Mouse (Mus musculus) MEL (cell line): ENCODE measurements around the gene Ufl1. TPM values are rescaled to one million over a fixed set of nuclear protein-coding genes. Genes with fewer than 3 reads are reported as not detected.

Source experiments
- DNase-seq: peaks from one replicate; pipeline ENCODE4 v3.0.0; 2011; ENCODE audit warnings: low read depth, low spot score
- H3K27ac ChIP-seq: 2 replicates; pipeline ENCODE4 v1.5.1; 2012; ENCODE audit warnings: low read depth, mild to moderate bottlenecking, control low read depth, low read length, moderate library complexity; ENCODE audit not compliant: control insufficient read depth
- H3K27me3 ChIP-seq, 2 experiments: fragments of 150-350 bp in 1 of 2; sonication (generic) in 1 of 2; 2 replicates each; pipeline ENCODE4 v1.6.1; 2012; ENCODE audit warnings: low read length in 2 of 2, mild to moderate bottlenecking in 2 of 2, improper control_type of control experiment in 1 of 2, moderate library complexity in 1 of 2; ENCODE audit not compliant: insufficient read depth in 2 of 2, control insufficient read depth in 1 of 2
- H3K36me3 ChIP-seq, 2 experiments: 2 replicates each; pipeline ENCODE4 v1.6.1; 2012 to 2014; ENCODE audit warnings: low read length in 2 of 2, improper control_type of control experiment in 1 of 2, inconsistent platforms in 1 of 2, mild to moderate bottlenecking in 1 of 2; ENCODE audit not compliant: insufficient read depth in 2 of 2, control insufficient read depth in 1 of 2
- H3K4me1 ChIP-seq, 2 experiments: fragments of 150-350 bp in 1 of 2; sonication (generic) in 1 of 2; 2 replicates each; pipeline ENCODE4 v1.6.1; 2012; ENCODE audit warnings: low read length in 2 of 2, improper control_type of control experiment in 1 of 2, mild to moderate bottlenecking in 1 of 2; ENCODE audit not compliant: insufficient read depth in 2 of 2, control insufficient read depth in 1 of 2
- H3K4me3 ChIP-seq, 2 experiments: fragments of 150-350 bp in 1 of 2; sonication (generic) in 1 of 2; 2 replicates each; pipeline ENCODE4 v1.5.1; 2012; ENCODE audit warnings: low read depth in 2 of 2, low read length in 2 of 2, mild to moderate bottlenecking in 2 of 2, moderate library complexity in 2 of 2, control low read depth in 1 of 2, improper control_type of control experiment in 1 of 2; ENCODE audit not compliant: control insufficient read depth in 1 of 2, insufficient read depth in 1 of 2
- H3K79me2 ChIP-seq: 2 replicates; pipeline ENCODE4 v1.6.1; 2012; ENCODE audit warnings: mild to moderate bottlenecking, low read length, moderate library complexity; ENCODE audit not compliant: control insufficient read depth, poor library complexity, insufficient read depth
- H3K9ac ChIP-seq: 2 replicates; pipeline ENCODE4 v1.6.1; 2012; ENCODE audit warnings: low read depth, mild to moderate bottlenecking, control low read depth, low read length, moderate library complexity; ENCODE audit not compliant: control insufficient read depth, poor library complexity, severe bottlenecking
- H3K9me3 ChIP-seq: fragments of 150-350 bp; sonication (generic); replicated peaks from 2 replicates; pipeline ENCODE4 v1.6.1; 2012; ENCODE audit warnings: mild to moderate bottlenecking, low read length, improper control_type of control experiment, moderate library complexity; ENCODE audit not compliant: insufficient read depth
- BHLHE40 ChIP-seq: IDR thresholded peaks from 2 replicates; pipeline ENCODE4 v1.6.1; 2012; ENCODE audit warnings: low read depth, mild to moderate bottlenecking, inconsistent platforms, low read length, improper control_type of control experiment, borderline replicate concordance
- CHD1 ChIP-seq: IDR thresholded peaks from 2 replicates; pipeline ENCODE4 v1.6.1; 2012; ENCODE audit warnings: low read depth, mild to moderate bottlenecking, inconsistent platforms, low read length, improper control_type of control experiment
- CHD2 ChIP-seq: IDR thresholded peaks from 2 replicates; pipeline ENCODE4 v1.6.1; 2011; ENCODE audit warnings: low read length, improper control_type of control experiment
- CTCF ChIP-seq, 3 experiments: IDR thresholded peaks in 2 of 3; conservative IDR thresholded peaks in 1 of 3; 2 replicates each; pipeline ENCODE4 v1.5.1; 2011 to 2012; ENCODE audit warnings: low read length in 3 of 3, low read depth in 2 of 3, mild to moderate bottlenecking in 2 of 3, improper control_type of control experiment in 1 of 3, inconsistent platforms in 1 of 3, mixed read lengths in 1 of 3, moderate library complexity in 1 of 3; ENCODE audit not compliant: control insufficient read depth in 1 of 3, insufficient read depth in 1 of 3, poor library complexity in 1 of 3, severe bottlenecking in 1 of 3
- E2F4 ChIP-seq: IDR thresholded peaks from 2 replicates; pipeline ENCODE4 v1.6.1; 2011; ENCODE audit warnings: low read depth, low read length, improper control_type of control experiment, borderline replicate concordance
- ELF1 ChIP-seq: IDR thresholded peaks from 2 replicates; pipeline ENCODE4 v1.6.1; 2014; ENCODE audit warnings: low read depth, mild to moderate bottlenecking, inconsistent platforms, low read length, improper control_type of control experiment, moderate library complexity
- EP300 ChIP-seq, 2 experiments: IDR thresholded peaks; 2 replicates each; pipeline ENCODE4 v1.6.1; 2011; ENCODE audit warnings: improper control_type of control experiment in 2 of 2, low read length in 2 of 2, low read depth in 1 of 2, mild to moderate bottlenecking in 1 of 2
- ETS1 ChIP-seq: IDR thresholded peaks from 2 replicates; pipeline ENCODE4 v1.6.1; 2012; ENCODE audit warnings: low read depth, mild to moderate bottlenecking, inconsistent platforms, low read length, improper control_type of control experiment, moderate library complexity
- GABPA ChIP-seq: IDR thresholded peaks from 2 replicates; pipeline ENCODE4 v1.6.1; 2012; ENCODE audit warnings: low read depth, mild to moderate bottlenecking, inconsistent platforms, low read length, improper control_type of control experiment, moderate library complexity
- HCFC1 ChIP-seq: IDR thresholded peaks from 2 replicates; pipeline ENCODE4 v1.6.1; 2012; ENCODE audit warnings: low read depth, mild to moderate bottlenecking, inconsistent platforms, low read length, improper control_type of control experiment, moderate library complexity
- JUND ChIP-seq: IDR thresholded peaks from 2 replicates; pipeline ENCODE4 v1.6.1; 2011; ENCODE audit warnings: low read depth, mild to moderate bottlenecking, improper control_type of control experiment, low read length
- KAT2A ChIP-seq: conservative IDR thresholded peaks from 2 replicates; pipeline ENCODE4 v1.6.1; 2012; ENCODE audit warnings: low read depth, low read length, improper control_type of control experiment, inconsistent platforms
- MAFK ChIP-seq: IDR thresholded peaks from 2 replicates; pipeline ENCODE4 v1.6.1; 2011; ENCODE audit warnings: low read depth, mild to moderate bottlenecking, low read length, improper control_type of control experiment, borderline replicate concordance
- MAX ChIP-seq: IDR thresholded peaks from 2 replicates; pipeline ENCODE4 v1.6.1; 2011; ENCODE audit warnings: low read length, improper control_type of control experiment
- MAZ ChIP-seq: IDR thresholded peaks from 2 replicates; pipeline ENCODE4 v1.6.1; 2012; ENCODE audit warnings: low read depth, mild to moderate bottlenecking, inconsistent platforms, low read length, improper control_type of control experiment
- MEF2A ChIP-seq: IDR thresholded peaks from 2 replicates; pipeline ENCODE4 v1.6.1; 2014; ENCODE audit warnings: low read depth, mild to moderate bottlenecking, inconsistent platforms, low read length, improper control_type of control experiment; ENCODE audit not compliant: poor library complexity, insufficient replicate concordance, severe bottlenecking; ENCODE audit errors: extremely low read depth
- MXI1 ChIP-seq: IDR thresholded peaks from 2 replicates; pipeline ENCODE4 v1.6.1; 2011; ENCODE audit warnings: mild to moderate bottlenecking, low read depth, low read length, improper control_type of control experiment
- MYB ChIP-seq: IDR thresholded peaks from 2 replicates; pipeline ENCODE4 v1.6.1; 2011; ENCODE audit warnings: mild to moderate bottlenecking, low read depth, low read length, improper control_type of control experiment
- NELFE ChIP-seq: IDR thresholded peaks from 2 replicates; pipeline ENCODE4 v1.6.1; 2011; ENCODE audit warnings: low read depth, low read length, improper control_type of control experiment
- NRF1 ChIP-seq: IDR thresholded peaks from 2 replicates; pipeline ENCODE4 v1.6.1; 2014; ENCODE audit warnings: low read depth, mild to moderate bottlenecking, inconsistent platforms, low read length, improper control_type of control experiment, moderate library complexity; ENCODE audit not compliant: poor library complexity, insufficient read depth, severe bottlenecking
- POLR2A ChIP-seq, 2 experiments: IDR thresholded peaks; 2 replicates each; pipeline ENCODE4 v1.6.1; 2011 to 2012; ENCODE audit warnings: low read length in 2 of 2, mild to moderate bottlenecking in 2 of 2, control low read depth in 1 of 2, improper control_type of control experiment in 1 of 2, low read depth in 1 of 2, moderate library complexity in 1 of 2; ENCODE audit not compliant: control insufficient read depth in 1 of 2, insufficient read depth in 1 of 2, poor library complexity in 1 of 2
- POLR2AphosphoS2 ChIP-seq: IDR thresholded peaks from 2 replicates; pipeline ENCODE4 v1.6.1; 2011; ENCODE audit warnings: low read length, improper control_type of control experiment
- POLR2AphosphoS5 ChIP-seq: IDR thresholded peaks from 2 replicates; pipeline ENCODE4 v1.6.1; 2012; ENCODE audit warnings: low read depth, borderline replicate concordance, mild to moderate bottlenecking, inconsistent platforms, low read length, moderate library complexity, mixed read lengths
- RAD21 ChIP-seq: IDR thresholded peaks from 2 replicates; pipeline ENCODE4 v1.6.1; 2011; ENCODE audit warnings: mild to moderate bottlenecking, low read depth, low read length, improper control_type of control experiment
- RCOR1 ChIP-seq: IDR thresholded peaks from 2 replicates; pipeline ENCODE4 v1.6.1; 2012; ENCODE audit warnings: low read depth, mild to moderate bottlenecking, inconsistent platforms, low read length, improper control_type of control experiment
- SIN3A ChIP-seq: IDR thresholded peaks from 2 replicates; pipeline ENCODE4 v1.6.1; 2012; ENCODE audit warnings: low read length, improper control_type of control experiment, inconsistent platforms
- SMC3 ChIP-seq: IDR thresholded peaks from 2 replicates; pipeline ENCODE4 v1.6.1; 2011; ENCODE audit warnings: low read depth, low read length, improper control_type of control experiment
- TAL1 ChIP-seq: IDR thresholded peaks from 2 replicates; pipeline ENCODE4 v1.6.1; 2012; ENCODE audit warnings: mild to moderate bottlenecking, inconsistent platforms, low read length, moderate library complexity, mixed read lengths
- TBP ChIP-seq: IDR thresholded peaks from 2 replicates; pipeline ENCODE4 v1.8.0; 2011; ENCODE audit warnings: low read depth, low read length, improper control_type of control experiment
- TCF12 ChIP-seq: IDR thresholded peaks from 2 replicates; pipeline ENCODE4 v1.6.1; 2014; ENCODE audit warnings: low read depth, mild to moderate bottlenecking, inconsistent platforms, low read length, improper control_type of control experiment, moderate library complexity
- UBTF ChIP-seq: IDR thresholded peaks from 2 replicates; pipeline ENCODE4 v1.6.1; 2012; ENCODE audit warnings: low read depth, mild to moderate bottlenecking, inconsistent platforms, low read length, improper control_type of control experiment, moderate library complexity, borderline replicate concordance; ENCODE audit not compliant: insufficient read depth
- USF1 ChIP-seq: IDR thresholded peaks from 2 replicates; pipeline ENCODE4 v1.6.1; 2014; ENCODE audit warnings: low read depth, mild to moderate bottlenecking, inconsistent platforms, low read length, improper control_type of control experiment, moderate library complexity
- USF2 ChIP-seq, 2 experiments: IDR thresholded peaks; 2 replicates each; pipeline ENCODE4 v1.6.1; 2011 to 2012; ENCODE audit warnings: improper control_type of control experiment in 2 of 2, low read length in 2 of 2, borderline replicate concordance in 1 of 2, inconsistent platforms in 1 of 2, low read depth in 1 of 2, mild to moderate bottlenecking in 1 of 2; ENCODE audit not compliant: insufficient read depth in 1 of 2
- ZC3H11A ChIP-seq: IDR thresholded peaks from 2 replicates; pipeline ENCODE4 v1.6.1; 2012; ENCODE audit warnings: low read depth, mild to moderate bottlenecking, inconsistent platforms, low read length, improper control_type of control experiment
- ZKSCAN1 ChIP-seq: IDR thresholded peaks from 2 replicates; pipeline ENCODE4 v1.6.1; 2012; ENCODE audit warnings: low read depth, mild to moderate bottlenecking, inconsistent platforms, low read length, improper control_type of control experiment, moderate library complexity
- ZMIZ1 ChIP-seq: IDR thresholded peaks from 2 replicates; pipeline ENCODE4 v1.6.1; 2012; ENCODE audit warnings: low read depth, mild to moderate bottlenecking, inconsistent platforms, low read length, improper control_type of control experiment, moderate library complexity
- polyA plus RNA-seq, 2 experiments: library from polyadenylated mRNA; stranded (reverse) in 1 of 2; unstranded in 1 of 2; fragments of >175 nt in 1 of 2; fragments of >200 nt in 1 of 2; gene quantifications; 2 replicates each; pipeline versions ENCODE4 v1.2.1 to v1.2.4; 2012; ENCODE audit warnings: low replicate concordance in 2 of 2, low read depth in 1 of 2; ENCODE audit not compliant: insufficient read length in 2 of 2, insufficient read depth in 1 of 2, missing spikeins in 1 of 2
- total RNA-seq: library from RNA; depleted of rRNA; stranded (reverse); fragments of 300-350 nt; gene quantifications from 2 replicates; pipeline ENCODE4 v1.2.3, GENCODE M21; 2012; rRNA removed

Gene Ufl1
- total RNA-seq (17.3 and 20.4 TPM in 2 replicates), polyA plus RNA-seq (100 to 1,000 TPM in 1 of 2 experiments, 10 to 100 TPM in 1; 24.7 to 344 TPM)

DNA sequence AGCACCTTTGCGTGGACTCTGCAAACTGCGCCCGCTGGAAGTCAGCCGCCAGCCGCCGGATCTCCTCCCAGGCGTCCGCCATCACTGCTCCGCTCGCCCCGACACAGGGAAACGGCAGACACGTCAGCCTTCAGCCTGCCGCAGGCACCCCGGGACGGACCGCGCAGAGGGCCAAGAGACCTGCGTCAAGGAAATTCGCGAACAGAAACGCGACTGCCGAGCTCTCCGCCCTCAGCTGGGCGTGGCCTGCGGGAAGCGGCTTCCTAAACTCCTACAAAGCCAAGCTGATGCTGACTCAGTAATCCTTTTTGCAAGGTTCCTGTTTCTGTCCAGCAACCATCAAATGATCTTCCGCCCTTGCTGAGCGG lies at the start of gene Ufl1:
Gene Ufl1 (minus strand): TSS at position 151 of the 368 bp plus-strand sequence.
- peak; percentile 98 for DNase-seq
- Histone ChIP-seq H3K27me3 (no peaks in the 10 kb centered on the region), H3K27ac (peak within 1 kb of the TSS; percentile 80), H3K36me3 (peaks cover 6 to 16% of the 10 kb centered on the region in 2 experiments), H3K9ac (peak within 1 kb of the TSS; percentile 94), H3K4me3 (peak within 1 kb of the TSS; percentile 88 to 89), H3K4me1 (no peaks in the 10 kb centered on the region; a peak in 1 of 4 replicates), H3K79me2 (peaks cover 3% of the 10 kb centered on the region; the same call in 1 of the 2 replicates), H3K9me3 (no peaks in the 10 kb centered on the region)
- no peak for TF ChIP-seq POLR2AphosphoS5
- peak; percentile 86 for TF ChIP-seq ELF1
- peak; percentile 88 to 89 for TF ChIP-seq POLR2A (IDR thresholded peaks at IDR 0.05; ENCODE audit: control insufficient read depth in 1 of 2, insufficient read depth in 1 of 2, low read depth in 1 of 2, low read length in 2 of 2, poor library complexity in 1 of 2)
- TF ChIP-seq USF1 = peak; percentile 48; the same call in 1 of the 2 replicates
- TF ChIP-seq TCF12 = peak; percentile 55; the same call in 1 of the 2 replicates
- peak; percentile 91 for TF ChIP-seq HCFC1
- TF ChIP-seq RCOR1 = peak; percentile 51
- TF ChIP-seq KAT2A = peak; percentile 70; the same call in 1 of the 2 replicates
- peak; percentile 93 for TF ChIP-seq SIN3A
- TF ChIP-seq CTCF (IDR thresholded peaks at IDR 0.05 in 2 of 3, conservative IDR thresholded peaks at IDR 0.05 in 1 of 3; ENCODE audit: control insufficient read depth in 1 of 3, insufficient read depth in 1 of 3, low read depth in 2 of 3, low read length in 3 of 3, poor library complexity in 1 of 3, severe bottlenecking in 1 of 3) = no peak
- peak; percentile 82; the same call in 1 of the 2 replicates for TF ChIP-seq POLR2AphosphoS2
- 0 out of 2 replicates have a peak, but pooled peaks have one; percentile 28 for TF ChIP-seq BHLHE40
- no peak for TF ChIP-seq JUND
- no peak; the same call in 1 of the 2 replicates for TF ChIP-seq RAD21
- TF ChIP-seq NRF1 = no peak; the same call in 1 of the 2 replicates
- no peak for TF ChIP-seq MYB
- TF ChIP-seq ZMIZ1 = peak; percentile 82; the same call in 1 of the 2 replicates
- peak; percentile 68 for TF ChIP-seq MAX
- no peak for TF ChIP-seq UBTF
- TF ChIP-seq MEF2A = peak; percentile 62; the same call in 1 of the 2 replicates
- no peak for TF ChIP-seq ZC3H11A
- TF ChIP-seq ZKSCAN1 = no peak
- TF ChIP-seq TBP = peak; percentile 75
- TF ChIP-seq MAZ = peak; percentile 71; the same call in 1 of the 2 replicates
- no peak for TF ChIP-seq GABPA
- TF ChIP-seq USF2 (IDR thresholded peaks at IDR 0.05; ENCODE audit: borderline replicate concordance in 1 of 2, insufficient read depth in 1 of 2, low read depth in 1 of 2, low read length in 2 of 2) = no peak
- TF ChIP-seq NELFE = peak; percentile 96
- TF ChIP-seq SMC3 = no peak
- TF ChIP-seq TAL1 = no peak
- TF ChIP-seq MAFK = peak; percentile 95
- TF ChIP-seq E2F4 = no peak
- peak; percentile 71 for TF ChIP-seq ETS1
- TF ChIP-seq CHD2 = no peak
- TF ChIP-seq MXI1 = peak; percentile 86
- no peak for TF ChIP-seq CHD1
- TF ChIP-seq EP300 (IDR thresholded peaks at IDR 0.05; ENCODE audit: low read depth in 1 of 2, low read length in 2 of 2) = peak; percentile 45 to 53
